Mouse (Mus musculus) liver, postnatal 0 days (tissue): ENCODE data around the gene Inhba. TPM values are rescaled to one million over a fixed set of nuclear protein-coding genes. Genes with fewer than 3 reads are reported as not detected.

ENCODE experiments used
- ATAC-seq: fragments of 200-750 bp; cut with Nextera tagmentation; 2 replicates; pipeline ENCODE4 v1.8.0; 2017; ENCODE audit warnings: mild to moderate bottlenecking, moderate library complexity
- DNase-seq: peaks from one replicate; pipeline ENCODE4 v3.0.0-alpha.2; 2016
- H3K27ac ChIP-seq: fragments of 300-500 bp; sonication (generic); 2 replicates; pipeline ENCODE4 v1.5.1; 2014; ENCODE audit warnings: antibody characterized with exemption, moderate library complexity, mild to moderate bottlenecking, low read depth
- H3K27me3 ChIP-seq: fragments of 300-500 bp; sonication (generic); 2 replicates; pipeline ENCODE4 v1.6.1; 2014; ENCODE audit warnings: low read length, control low read depth, mixed read lengths; ENCODE audit not compliant: insufficient read depth
- H3K36me3 ChIP-seq: fragments of 300-500 bp; sonication (generic); replicated peaks from 2 replicates; pipeline ENCODE4 v1.6.1; 2014; ENCODE audit warnings: mild to moderate bottlenecking, control low read depth, low read length, moderate library complexity, mixed read lengths; ENCODE audit not compliant: insufficient read depth
- H3K4me1 ChIP-seq: fragments of 300-500 bp; sonication (generic); 2 replicates; pipeline ENCODE4 v1.6.1; 2014; ENCODE audit warnings: antibody characterized with exemption, mild to moderate bottlenecking, control low read depth; ENCODE audit not compliant: insufficient read depth
- H3K4me2 ChIP-seq: fragments of 300-500 bp; sonication (generic); 2 replicates; pipeline ENCODE4 v1.6.1; 2014; ENCODE audit warnings: low read depth, mild to moderate bottlenecking, low read length, moderate library complexity, mixed read lengths
- H3K4me3 ChIP-seq: fragments of 300-500 bp; sonication (generic); 2 replicates; pipeline ENCODE4 v1.5.1; 2014; ENCODE audit warnings: low read depth, low read length
- H3K9ac ChIP-seq: fragments of 300-500 bp; sonication (generic); replicated peaks from 2 replicates; pipeline ENCODE4 v1.6.1; 2014; ENCODE audit warnings: mild to moderate bottlenecking, moderate library complexity
- H3K9me3 ChIP-seq: fragments of 300-500 bp; sonication (generic); 2 replicates; pipeline ENCODE4 v1.6.1; 2016; ENCODE audit warnings: mild to moderate bottlenecking, control low read depth, low read length, mixed read lengths
- CTCF ChIP-seq: sonication (generic); IDR thresholded peaks from 2 replicates; pipeline ENCODE4 v1.5.1; 2016; ENCODE audit warnings: antibody characterized with exemption, low read depth
- EP300 ChIP-seq: IDR thresholded peaks from 2 replicates; pipeline ENCODE4 v1.6.1; 2016; ENCODE audit warnings: antibody characterized with exemption, low read depth, mild to moderate bottlenecking
- WGBS: fragments of 180-500 bp; shearing (Covaris S2); extraction: QIAGEN DNeasy Blood & Tissue Kit; methylation state at CpG from one replicate; pipeline ENCODE4 v1.1.7; 2014; ENCODE audit not compliant: insufficient replicate concordance; 5-methylcytosine and 5-hydroxymethylcytosine counted together
- polyA plus RNA-seq: library from polyadenylated mRNA; unstranded; fragments of >200 nt; fragmentation: Nextera tagmentation; extraction: Ambion mirVana; gene quantifications from 2 replicates; pipeline ENCODE4 v1.2.1, GENCODE M21; 2015

Gene Inhba
- polyA plus RNA-seq, 1 experiment from 2014 or later: 7.9 TPM

GRCm38 (mm10) chr13:16021181-16021580, 9.5 kb downstream of the Inhba start:
- H3K4me3 ChIP-seq: no peak overlapping the region
- H3K36me3 ChIP-seq: peaks cover 11% of the 10 kb centered on the region; the same call in 1 of the 2 replicates
- 38% methylated on average over 6 of the region's 6 CpGs for WGBS
- H3K9me3 ChIP-seq: no peaks in the 10 kb centered on the region
- peak overlapping the region; percentile 42; the same call in 1 of the 2 replicates for H3K4me2 ChIP-seq
- ATAC-seq (no peak), DNase-seq (no peak)
- TF ChIP-seq CTCF: no peak
- no peak for TF ChIP-seq EP300
- H3K9ac ChIP-seq: no peak overlapping the region
- H3K4me1 ChIP-seq: peaks cover 7% of the 10 kb centered on the region; the same call in 1 of the 2 replicates
- H3K27me3 ChIP-seq: no peaks in the 10 kb centered on the region
- no peak overlapping the region for H3K27ac ChIP-seq

GRCm38 (mm10) chr13:16021849-16022248, 10.2 kb downstream of the Inhba start:
- Histone ChIP-seq H3K9me3 (no peaks in the 10 kb centered on the region), H3K27me3 (no peaks in the 10 kb centered on the region), H3K4me2 (no peak overlapping the region), H3K4me1 (peaks cover 7% of the 10 kb centered on the region; the same call in 1 of the 2 replicates), H3K36me3 (peaks cover 18% of the 10 kb centered on the region), H3K9ac (no peak overlapping the region), H3K27ac (no peak overlapping the region), H3K4me3 (no peak overlapping the region)
- ATAC-seq (no peak), DNase-seq (no peak)
- TF ChIP-seq EP300 (no peak), CTCF (no peak)
- 84% methylated on average over 7 of the region's 7 CpGs for WGBS

GRCm38 (mm10) chr13:16022536-16022935, 10.9 kb downstream of the Inhba start:
- ATAC-seq: no peak

GRCm38 (mm10) chr13:16023070-16024039, 11.7 kb downstream of the Inhba start:
- Histone ChIP-seq H3K4me3 (no peak overlapping the region), H3K9ac (no peak overlapping the region), H3K4me1 (peaks cover 2% of the 10 kb centered on the region; the same call in 1 of the 2 replicates), H3K27me3 (no peaks in the 10 kb centered on the region), H3K36me3 (peaks cover 18% of the 10 kb centered on the region), H3K4me2 (no peak overlapping the region), H3K27ac (no peak overlapping the region), H3K9me3 (no peaks in the 10 kb centered on the region)
- 58% methylated on average over 13 of the region's 13 CpGs for WGBS
- DNase-seq (no peak), ATAC-seq (no peak)
- TF ChIP-seq CTCF (peak; percentile 22; the same call in 1 of the 2 replicates), EP300 (no peak)

More at GRCm38 (mm10) chr13:16022536-16022935, 10.9 kb downstream of the Inhba start:
- no peak overlapping the region for H3K4me3 ChIP-seq
- no peak for DNase-seq
- H3K27ac ChIP-seq: no peak overlapping the region
- no peaks in the 10 kb centered on the region for H3K27me3 ChIP-seq
- H3K36me3 ChIP-seq: peaks cover 18% of the 10 kb centered on the region
- H3K4me1 ChIP-seq: peaks cover 5% of the 10 kb centered on the region; the same call in 1 of the 2 replicates
- no peak for TF ChIP-seq CTCF
- TF ChIP-seq EP300: no peak
- 82% methylated on average over 8 of the region's 8 CpGs for WGBS
- no peak overlapping the region for H3K4me2 ChIP-seq
- H3K9me3 ChIP-seq: no peaks in the 10 kb centered on the region
- no peak overlapping the region for H3K9ac ChIP-seq

GRCm38 (mm10) chr13:16030557-16031057, 19.0 kb downstream of the Inhba start:
- H3K27ac ChIP-seq: no peak overlapping the region
- no peak overlapping the region for H3K9ac ChIP-seq
- no peaks in the 10 kb centered on the region for H3K4me1 ChIP-seq
- no peak for DNase-seq
- no peaks in the 10 kb centered on the region for H3K27me3 ChIP-seq
- peaks cover 8% of the 10 kb centered on the region; the same call in 1 of the 2 replicates for H3K36me3 ChIP-seq
- H3K4me2 ChIP-seq: no peak overlapping the region
- no peak overlapping the region for H3K4me3 ChIP-seq
- WGBS: 39% methylated on average over 5 of the region's 5 CpGs
- ATAC-seq: no peak
- no peaks in the 10 kb centered on the region for H3K9me3 ChIP-seq
- TF ChIP-seq CTCF (no peak), EP300 (no peak)

GRCm38 (mm10) chr13:16032425-16032824, 20.8 kb downstream of the Inhba start:
- no peak overlapping the region for H3K9ac ChIP-seq
- no peaks in the 10 kb centered on the region for H3K4me1 ChIP-seq
- no peaks in the 10 kb centered on the region for H3K36me3 ChIP-seq
- DNase-seq (no peak), ATAC-seq (no peak)
- H3K9me3 ChIP-seq: no peaks in the 10 kb centered on the region
- TF ChIP-seq CTCF (no peak), EP300 (no peak)
- no peak overlapping the region for H3K27ac ChIP-seq
- no peak overlapping the region for H3K4me2 ChIP-seq
- no peaks in the 10 kb centered on the region for H3K27me3 ChIP-seq
- H3K4me3 ChIP-seq: no peak overlapping the region
